Mouse (Mus musculus) ES-E14 (cell line): ENCODE data around the gene Exph5.

ENCODE experiments used
- CHD2 ChIP-seq: IDR thresholded peaks from 2 replicates; pipeline ENCODE4 v1.6.1; 2014; ENCODE audit warnings: mild to moderate bottlenecking, low read depth, low read length, inconsistent platforms
- HCFC1 ChIP-seq: IDR thresholded peaks from 2 replicates; pipeline ENCODE4 v1.6.1; 2012; ENCODE audit warnings: low read length, inconsistent platforms, borderline replicate concordance; ENCODE audit not compliant: insufficient read depth

DNA sequence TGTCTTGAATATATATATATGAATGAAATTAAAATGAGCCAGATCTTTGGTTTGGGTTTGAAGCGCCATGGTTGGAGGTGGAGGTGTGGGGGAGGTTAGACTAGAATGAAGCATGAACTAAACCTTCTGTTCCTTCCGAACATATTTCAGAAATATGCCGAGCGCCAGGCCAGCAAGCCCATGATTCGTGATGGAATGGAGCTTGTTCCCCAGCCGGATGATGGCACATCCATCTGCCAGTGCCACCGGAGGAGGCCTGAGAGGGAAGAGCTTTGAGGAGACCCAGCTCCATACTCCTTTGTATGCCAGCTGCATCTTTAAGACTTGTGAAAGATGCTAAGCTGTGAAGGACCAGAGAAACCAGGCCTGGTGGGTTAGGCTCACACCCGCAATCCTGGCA, 98.1 kb downstream of the Exph5 start:
- TF ChIP-seq CHD2, result no peak
- TF ChIP-seq HCFC1, result no peak
